Mouse (Mus musculus) kidney, adult 2 months (tissue): ENCODE results near the gene Pdpk1.

Experiments used
- CTCF ChIP-seq: fragments of 200-500 bp; conservative IDR thresholded peaks from 2 replicates; pipeline ENCODE4 v1.5.1; 2011; ENCODE audit warnings: low read depth, mild to moderate bottlenecking, control low read depth, low read length, moderate library complexity, mixed read lengths; ENCODE audit not compliant: insufficient read depth, insufficient read length
- POLR2A ChIP-seq: fragments of 200-500 bp; IDR thresholded peaks from one replicate; pipeline ENCODE4 v1.6.1; 2011; ENCODE audit warnings: low read depth, low read length, control low read depth

GRCm38 (mm10) chr17:24150824-24151223 lies at the start of gene Pdpk1:
- TF ChIP-seq POLR2A, result no peak
- TF ChIP-seq CTCF, result no peak
